Mouse (Mus musculus) right cerebral cortex, postnatal 14 days (tissue): ENCODE measurements at regions not wholly inside any gene's neighbourhood (a gene's known extent, or its start where the extent isn't known, plus 50 kb on each side); places are given as distances from the start of the nearest gene placed in this dataset.

Experiments
- DNase-seq: peaks from one replicate; pipeline ENCODE4 v3.0.0; 2022

DNA sequence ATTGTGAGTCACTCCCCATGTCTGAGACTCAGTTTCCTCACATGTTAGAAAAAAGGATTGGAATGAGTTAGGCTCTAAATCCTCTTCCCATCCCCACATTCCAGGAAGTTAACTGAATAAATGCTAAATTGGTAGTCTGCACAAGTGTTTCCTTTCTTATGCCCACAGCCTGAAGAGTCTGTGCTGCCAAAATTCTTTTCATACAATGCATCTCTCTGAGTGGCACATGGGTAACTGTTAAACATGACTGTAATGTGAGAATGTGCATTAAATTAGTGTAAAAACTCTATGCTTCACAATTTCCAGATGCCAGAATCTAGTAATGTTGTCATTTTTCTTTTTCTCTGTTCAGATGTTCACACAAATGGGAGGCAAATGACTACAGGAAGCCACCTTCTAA is 317.5 kb upstream of the A1bg start:
- DNase-seq, result no peak

DNA sequence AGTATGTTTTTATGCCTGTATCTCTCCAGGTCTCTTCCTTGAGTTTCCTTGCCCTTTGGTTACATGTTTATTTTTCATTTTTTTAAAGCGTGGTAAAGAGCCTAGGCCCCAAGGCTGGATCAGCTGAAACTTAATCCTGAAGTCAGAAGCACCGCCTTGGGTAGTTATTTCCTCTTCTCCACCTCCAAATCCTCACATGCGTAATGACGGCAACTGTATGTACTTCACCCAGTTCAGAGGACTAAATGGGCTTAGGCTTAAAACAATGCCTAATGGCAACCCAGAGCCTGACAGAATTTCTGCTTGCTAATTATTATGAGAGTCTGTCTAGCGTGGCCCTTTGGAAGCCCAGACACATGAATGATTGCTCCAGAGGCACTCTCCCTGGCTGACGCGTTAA is 316.6 kb upstream of the A1bg start:
- DNase-seq, result no peak

DNA sequence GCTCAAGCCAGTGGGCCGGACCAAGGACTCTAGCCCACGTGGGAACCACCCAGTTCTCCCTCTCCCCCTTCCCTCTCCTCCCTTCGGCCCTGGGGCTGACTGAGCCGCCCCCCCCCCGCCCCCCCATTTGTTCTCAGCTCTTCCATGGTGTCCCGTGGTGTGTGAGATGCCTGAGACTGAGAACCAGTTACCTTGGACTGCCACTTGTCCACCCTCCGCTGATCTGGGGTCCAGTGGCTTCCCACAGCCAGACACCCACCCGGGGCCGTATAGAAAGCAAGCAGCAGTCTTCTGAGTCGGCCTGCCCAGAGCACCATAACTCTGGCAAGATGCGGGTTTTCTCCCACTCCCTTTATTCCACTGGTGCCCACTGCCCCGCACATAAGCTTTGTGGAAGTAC is 316.2 kb upstream of the A1bg start:
- DNase-seq, result no peak

DNA sequence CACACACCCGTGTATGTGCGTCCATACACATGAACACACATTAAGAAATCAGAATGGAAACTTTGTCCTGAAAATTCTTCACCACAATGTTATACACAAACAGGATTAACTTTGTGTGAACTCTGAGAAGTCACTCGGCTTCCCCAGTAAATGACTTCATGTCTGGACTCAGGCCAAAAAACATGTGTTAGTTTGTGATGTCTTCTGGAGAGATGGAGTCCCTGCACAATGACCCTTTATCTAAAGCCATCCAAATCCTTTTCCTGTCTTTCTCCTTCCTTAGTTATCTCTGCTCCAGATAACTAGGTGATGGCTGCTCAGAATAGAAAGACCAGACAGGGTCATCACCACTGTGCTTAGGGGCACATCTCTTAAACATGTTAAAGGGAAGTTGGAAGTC is 306.8 kb upstream of the A1bg start:
- no peak for DNase-seq

DNA sequence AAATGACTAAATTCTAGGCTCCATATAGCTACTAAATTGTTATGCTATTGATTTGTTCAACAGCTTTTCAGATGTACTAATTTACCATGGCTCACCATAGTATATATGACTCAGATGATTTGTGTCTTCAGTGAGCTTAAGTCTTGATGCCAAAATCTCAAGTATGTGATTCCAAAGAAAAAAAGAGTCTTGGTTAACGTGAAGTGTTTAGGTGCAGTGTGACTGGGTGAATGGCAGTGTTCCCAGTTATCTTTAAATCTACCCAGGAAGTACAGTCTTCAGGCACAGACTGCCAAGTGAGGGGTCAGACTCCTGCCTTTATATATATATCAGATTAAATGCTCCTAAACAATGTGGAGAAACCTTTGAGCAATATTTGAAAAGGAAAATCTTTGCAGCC is 300.1 kb upstream of the A1bg start:
- DNase-seq, result no peak

DNA sequence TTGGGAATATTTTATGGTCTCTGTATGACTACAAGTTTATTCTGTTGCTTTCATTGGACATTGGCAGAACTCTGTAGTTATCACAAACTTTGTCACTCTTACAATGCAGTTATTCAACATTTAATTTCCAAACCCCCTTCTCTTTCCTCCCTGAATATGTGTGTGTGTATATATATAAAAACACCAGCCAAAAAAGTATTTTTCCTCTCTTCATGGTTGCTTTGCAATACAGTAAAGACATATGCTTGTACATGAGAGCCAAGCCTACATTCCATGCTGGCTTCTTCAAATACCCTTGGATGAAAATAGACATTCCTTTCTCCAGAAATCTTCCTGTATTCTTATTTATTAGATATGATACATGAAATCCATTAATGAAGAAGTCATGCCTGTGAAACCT is 287.3 kb upstream of the A1bg start:
- no peak for DNase-seq

DNA sequence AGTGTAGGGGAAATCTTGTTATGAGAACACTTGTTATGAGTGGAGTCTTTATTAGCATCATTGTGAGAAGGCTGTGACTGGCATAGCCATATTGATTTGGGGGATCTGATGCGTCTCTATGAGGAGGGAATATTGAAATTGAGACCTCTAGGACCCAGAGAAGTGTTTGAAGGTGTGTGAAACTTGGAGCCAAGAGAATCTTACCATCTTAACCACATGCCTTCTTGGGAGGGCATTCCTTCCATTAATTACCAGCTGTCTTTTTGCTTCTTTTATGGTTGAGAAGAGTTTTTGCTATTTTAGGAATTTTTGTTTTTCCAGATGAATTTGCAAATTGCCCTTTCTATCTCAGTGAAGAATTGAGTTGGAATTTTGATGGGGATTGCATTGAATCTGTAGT is 267.2 kb upstream of the A1bg start:
- no peak for DNase-seq

DNA sequence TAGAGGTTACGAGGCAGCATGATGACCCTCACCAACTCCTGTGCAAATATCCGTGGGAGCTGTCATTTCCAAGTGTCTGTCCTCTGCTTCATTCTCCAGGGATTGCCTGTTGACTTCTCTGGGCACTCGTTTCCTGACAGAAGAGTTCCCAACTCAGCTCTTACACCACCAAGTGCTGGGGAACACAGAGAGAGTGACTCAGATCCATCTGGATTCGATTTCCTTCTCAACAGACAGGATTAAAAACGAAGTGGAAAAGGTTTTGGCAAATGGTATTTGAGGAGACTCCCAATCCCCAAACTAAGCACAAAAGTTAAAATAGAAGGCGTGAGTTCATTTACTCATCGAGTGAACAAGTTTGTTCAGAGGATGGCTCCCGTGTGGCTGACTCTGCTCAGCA is 266.7 kb upstream of the A1bg start:
- DNase-seq, result no peak

DNA sequence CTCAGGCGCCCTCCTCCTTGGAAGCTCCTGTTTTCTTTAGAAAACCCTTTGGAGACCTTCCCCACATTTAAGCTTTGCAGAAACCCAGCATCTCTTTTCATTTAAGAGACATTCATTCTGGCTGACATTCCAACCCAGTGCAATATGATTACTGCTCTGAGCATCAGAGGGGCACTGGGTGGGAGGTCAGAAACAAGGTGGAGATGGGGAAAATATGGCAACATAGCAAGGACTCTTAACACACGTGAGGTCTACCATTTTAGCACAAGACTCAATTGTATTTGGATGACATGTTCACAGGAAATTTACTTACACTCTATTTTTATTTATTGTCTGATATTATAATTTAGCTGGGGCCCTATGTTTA is 261.8 kb upstream of the A1bg start:
- DNase-seq, result no peak

DNA sequence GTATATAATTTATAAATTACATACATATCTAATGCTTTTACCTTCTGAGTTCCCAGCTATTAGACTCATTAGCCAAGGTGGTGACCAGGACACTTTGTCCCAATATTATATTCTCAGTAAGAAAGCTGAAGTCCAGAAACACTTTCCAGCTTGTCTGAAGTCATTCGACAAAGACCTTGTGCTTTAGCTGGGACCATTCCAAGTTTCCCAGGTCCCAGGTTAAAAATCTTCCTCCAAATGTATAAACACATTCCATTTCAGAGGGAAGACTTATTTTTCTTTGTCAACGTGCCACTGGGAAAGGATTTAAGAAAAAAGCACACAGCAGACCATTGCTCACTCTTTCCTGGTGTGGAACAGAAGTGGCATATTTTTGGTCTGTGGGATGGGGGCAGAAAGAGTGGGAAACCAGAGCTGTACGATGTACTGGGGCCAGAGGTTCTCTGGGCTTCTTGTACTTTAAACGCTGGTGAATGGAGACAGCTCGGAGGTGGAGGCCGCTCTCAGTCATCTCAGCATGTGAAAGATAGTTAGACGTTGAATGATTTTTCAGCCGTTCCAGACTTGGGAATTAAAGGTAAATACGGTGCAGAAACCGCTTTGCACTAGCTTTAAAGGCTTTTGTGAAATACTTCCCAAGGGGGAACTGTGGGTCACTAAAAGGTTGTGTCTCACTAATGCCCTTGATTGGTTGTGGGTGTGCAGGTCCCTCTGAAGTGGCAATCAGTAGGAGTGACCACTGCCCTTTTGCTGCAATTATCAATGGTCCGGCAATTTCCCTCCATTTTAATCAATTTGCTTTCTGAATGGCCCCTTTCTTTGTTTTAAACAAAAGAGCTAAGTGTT is 261.2 kb upstream of the A1bg start:
- no peak for DNase-seq

DNA sequence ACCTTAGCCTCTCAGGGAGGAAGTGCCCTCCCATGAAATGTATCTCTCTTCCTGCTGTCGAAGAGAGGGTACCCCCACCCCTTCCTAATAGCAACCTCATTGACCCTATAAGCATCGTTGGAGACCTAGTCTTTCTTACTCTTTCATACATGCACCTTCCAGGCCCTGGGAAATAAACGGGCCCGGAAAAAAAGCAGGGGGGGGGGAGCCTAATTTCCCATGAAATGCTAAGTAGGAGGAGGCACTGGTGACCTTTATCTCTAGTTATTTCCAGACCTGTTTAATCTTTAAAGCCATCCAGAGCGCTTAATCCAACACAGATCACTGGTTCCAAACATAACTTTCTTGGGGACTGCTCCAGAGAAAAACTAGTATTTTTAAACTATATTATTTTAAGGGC is 260.5 kb upstream of the A1bg start:
- no peak for DNase-seq

DNA sequence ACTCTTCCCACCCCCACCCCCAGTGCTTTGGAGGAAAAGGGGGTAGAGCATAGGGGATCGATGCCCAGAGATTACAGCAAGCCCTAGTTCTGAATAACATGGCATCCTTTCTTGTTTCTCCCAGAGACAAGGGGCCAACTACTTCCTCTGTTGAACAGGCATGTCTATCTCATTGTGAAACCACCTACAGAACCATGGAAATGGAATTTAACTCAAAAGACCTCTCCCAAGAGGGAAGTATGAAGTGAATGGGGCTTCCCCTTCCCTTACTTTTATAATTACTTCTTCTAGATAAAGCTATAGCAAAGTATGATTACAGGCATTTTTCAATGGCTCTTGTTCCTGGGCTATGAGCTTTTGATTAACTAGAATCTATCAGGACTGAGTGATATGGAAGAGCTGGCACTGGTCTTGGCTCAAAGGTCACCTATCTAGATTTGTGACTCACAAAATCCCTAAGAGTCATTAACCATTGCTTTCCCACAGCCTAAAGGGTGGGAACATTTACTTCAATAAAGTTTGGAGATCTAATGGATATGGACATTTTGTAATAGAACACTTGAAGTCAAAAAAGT is 246.1 kb upstream of the A1bg start:
- DNase-seq, result no peak

DNA sequence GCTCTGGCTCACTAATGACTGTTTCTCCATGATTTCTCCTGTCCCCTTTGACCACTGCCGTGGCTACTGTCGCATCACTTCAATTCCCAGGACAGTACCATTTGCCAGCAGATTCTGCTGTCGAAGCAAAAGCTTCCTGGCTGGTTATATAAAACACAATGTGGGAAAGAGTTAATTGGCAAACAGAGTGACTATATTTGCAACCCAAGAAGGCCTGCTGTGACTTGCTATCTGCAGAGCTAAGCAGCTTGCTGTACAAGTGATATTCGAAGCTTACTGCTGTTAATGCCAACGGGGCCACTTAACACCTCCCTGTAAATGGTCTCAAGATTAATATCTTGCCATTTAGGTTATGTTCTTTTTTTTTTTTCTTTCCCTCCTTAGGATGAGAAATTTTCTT is 242.2 kb upstream of the A1bg start:
- DNase-seq, result no peak

DNA sequence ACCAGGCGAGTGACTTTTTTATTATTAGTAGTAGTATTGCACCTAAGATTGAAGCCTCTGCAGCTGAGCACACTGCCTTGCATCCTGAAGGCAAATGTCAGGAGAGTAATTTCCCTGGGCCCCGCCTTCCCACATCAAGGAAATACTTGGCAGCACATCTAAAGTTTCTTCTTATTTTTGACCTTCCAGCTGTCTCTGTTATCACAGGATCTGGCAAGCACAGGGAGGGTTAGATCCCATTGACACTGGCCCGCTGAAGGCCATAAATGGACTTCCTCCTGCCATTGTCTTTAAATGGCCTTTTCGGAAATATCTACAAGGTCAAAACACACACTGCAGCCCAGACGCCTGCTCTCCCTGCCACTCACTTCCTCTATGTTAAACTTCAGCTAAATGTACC is 238.6 kb upstream of the A1bg start:
- no peak for DNase-seq

DNA sequence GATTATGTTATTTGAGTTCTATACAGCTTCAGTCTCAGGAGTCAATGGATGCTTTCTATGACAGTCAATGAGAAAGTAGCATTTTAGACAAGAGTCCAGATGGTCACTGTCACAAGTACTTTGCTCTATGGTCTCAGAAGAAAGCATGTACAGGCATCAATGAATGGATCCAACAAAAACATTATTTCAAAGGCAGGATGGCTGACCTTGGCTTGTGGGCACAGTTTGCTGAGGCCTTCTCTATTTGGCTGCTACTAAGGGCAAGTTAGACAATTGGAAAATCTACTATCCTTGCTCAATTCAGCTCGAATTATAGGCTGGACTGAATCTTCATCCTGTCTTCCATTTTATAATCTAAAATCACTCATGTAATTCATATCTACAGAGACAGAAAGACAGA is 237.9 kb upstream of the A1bg start:
- no peak for DNase-seq

DNA sequence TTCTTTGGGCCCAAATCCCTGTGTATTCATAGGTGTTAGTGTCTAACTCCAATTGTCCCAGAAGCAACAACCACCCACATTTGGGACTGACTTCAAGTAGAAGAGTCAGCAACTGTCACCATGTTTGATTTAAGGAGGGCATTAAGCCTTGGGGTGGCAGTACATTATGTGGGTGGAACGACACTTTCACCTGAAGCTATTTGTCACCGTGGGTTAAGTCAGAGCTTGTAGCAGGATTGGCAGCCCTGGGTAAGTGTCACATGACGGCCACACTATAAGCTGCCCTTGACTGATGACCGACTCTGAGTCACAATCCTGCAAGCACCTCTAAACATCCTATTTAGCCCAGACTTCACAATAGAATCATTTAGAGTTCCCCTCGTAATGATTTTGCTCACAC is 236.7 kb upstream of the A1bg start:
- DNase-seq, result no peak

DNA sequence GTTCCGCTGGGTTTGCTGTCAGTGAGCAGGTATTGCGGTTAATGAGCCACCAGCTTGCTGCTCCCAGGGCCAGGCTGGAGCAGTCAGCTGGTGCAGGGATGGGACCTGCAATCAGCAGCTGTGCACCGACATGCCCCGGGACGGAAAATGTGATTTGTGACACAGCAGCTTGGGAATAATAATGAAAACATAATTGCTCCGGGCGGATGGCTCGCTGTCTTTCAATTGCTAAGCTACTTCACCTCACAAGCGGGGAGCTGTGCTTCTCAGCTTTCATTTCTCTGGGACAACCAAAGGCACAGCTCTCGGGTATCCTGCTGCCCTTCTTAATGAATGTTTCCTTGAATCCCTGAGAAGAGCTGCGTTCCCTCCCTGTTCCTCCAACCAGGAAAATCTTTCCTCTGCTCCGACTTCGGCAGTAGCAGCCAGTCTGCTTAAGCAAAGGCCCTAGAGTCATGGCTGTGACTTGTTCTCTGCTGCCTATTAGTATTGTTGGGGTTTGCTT is 235.3 kb upstream of the A1bg start:
- DNase-seq, result peak; percentile 14

DNA sequence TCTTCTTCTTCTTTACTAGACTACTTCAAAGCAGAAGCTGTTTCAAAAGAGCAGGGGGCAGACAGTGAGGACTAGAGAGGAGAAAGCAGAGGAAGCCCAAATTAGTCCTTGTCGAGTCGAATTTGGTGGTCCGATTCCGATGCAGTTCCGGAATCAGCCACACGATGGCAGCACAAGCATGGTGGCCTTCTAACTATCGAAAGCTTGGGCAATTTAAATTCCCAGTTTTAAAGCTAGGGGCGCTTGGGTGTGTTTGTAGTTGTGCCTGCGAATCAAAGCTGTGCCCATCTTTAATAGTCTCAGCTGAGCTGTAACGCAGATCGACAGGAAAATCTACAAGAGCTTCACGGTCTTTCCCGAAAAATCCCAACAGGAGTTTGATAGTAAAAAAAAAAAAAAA is 234.7 kb upstream of the A1bg start:
- DNase-seq, result peak; percentile 94

DNA sequence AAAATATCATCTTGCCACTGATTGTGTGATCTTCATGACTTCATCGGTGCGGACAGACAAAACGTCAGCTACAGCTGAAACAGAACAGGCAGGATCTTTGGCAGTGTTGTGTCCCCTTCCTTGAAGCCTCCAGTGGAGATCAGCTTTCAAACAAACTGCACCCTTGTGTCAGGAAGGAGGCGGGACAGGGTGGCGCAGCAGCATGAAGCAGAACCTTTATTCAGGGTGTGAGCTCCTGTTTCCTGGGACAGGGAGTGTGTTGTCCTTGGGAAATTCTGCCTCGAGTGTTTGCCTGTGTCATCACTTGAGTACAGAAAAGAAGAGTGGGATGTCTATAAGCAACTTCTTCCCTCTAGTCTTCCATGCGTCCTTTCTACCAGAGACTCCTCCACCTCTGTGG is 232.7 kb upstream of the A1bg start:
- no peak for DNase-seq

DNA sequence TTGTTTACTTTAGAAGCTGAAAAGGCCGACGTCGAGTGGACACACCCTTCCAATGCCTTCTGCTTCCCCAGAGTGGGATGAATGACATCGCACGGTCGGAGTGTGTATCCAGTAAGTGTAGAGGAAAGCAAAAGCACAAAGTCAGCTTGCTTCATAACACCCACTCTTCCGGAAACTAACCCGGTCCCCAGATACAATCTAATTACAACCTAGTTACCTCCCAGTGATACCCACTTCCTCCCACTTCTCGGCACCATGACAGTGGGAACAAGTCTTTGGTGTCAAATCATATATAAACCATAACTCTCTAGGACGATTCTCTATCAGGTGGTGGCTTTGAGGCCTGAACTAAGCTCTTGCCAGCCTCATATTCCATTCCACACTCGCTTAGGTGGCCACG is 231.4 kb upstream of the A1bg start:
- no peak for DNase-seq

DNA sequence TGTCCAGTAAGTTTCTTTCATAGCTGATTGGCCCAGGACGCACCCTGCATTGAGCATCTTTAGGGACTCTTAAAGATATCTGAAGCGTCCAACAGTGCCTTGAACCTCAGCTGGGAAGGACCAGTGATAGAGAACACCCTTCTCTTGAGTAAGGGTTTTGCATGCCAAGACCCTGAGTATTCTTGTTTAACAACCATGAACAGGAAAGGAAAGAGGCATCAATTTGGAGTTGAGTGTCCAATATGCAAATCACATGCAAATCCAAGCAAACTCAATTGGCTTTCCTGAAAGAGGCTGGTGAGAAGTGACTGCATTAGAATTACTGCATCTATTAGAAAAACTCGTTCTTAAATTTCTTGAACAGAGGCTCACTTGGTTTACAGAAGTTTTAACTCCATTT is 220.0 kb upstream of the A1bg start:
- no peak for DNase-seq

DNA sequence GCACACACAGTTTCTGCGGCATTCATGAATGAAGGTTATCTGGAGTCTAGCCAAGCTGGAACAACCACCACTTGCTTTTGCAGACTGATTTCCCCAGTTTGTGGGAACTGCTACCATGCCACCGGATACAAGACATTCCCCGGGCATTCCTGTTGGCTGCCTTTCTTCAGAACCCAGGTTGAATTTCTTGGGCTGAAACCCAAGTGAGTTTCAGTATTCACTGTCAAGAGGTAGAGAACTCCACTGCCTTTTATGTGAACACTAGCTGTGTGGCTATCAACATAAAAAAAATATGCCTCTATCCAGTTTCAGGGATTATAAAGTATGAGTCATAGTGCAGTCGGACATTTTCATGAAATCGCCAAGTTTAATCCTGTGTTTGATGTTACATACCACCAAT is 216.3 kb upstream of the A1bg start:
- no peak for DNase-seq

DNA sequence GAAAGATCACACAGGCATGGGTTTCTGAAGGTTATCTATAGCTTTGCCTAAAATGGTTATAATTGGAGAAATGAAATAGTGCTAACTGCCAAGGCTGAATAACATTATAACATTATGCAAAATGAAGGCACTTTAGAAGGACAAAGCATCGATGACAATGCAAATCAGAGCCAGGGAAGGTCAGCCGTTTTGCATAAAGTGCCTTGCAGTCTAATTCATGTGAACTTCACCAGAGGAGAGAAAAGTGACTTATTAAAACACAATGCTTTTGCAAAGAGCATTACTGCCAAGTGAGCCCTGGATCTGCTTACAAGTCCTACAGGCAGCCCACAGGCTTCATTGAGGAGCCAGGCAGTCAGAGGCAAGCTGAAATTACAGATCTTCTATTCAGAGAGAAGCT is 214.0 kb upstream of the A1bg start:
- no peak for DNase-seq

DNA sequence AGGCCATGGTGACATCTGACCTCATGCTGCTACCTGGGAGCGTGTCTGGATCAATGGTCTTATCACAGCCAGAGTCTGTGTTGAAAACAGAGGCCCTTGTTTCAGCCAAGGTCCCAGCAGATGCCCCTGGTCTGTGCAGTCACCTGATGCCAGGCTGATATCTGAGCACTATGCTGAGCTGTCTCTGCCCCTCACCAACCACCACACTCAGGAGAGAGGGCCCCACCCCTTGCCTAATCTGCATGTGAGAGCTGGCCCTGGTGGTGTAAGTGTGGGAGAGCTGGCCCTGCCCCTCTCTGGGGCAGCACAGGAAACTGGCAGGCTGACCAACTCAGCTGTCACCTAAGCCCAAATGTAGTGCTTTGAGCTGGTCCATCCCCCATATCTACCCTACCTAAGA is 210.5 kb upstream of the A1bg start:
- DNase-seq, result no peak

DNA sequence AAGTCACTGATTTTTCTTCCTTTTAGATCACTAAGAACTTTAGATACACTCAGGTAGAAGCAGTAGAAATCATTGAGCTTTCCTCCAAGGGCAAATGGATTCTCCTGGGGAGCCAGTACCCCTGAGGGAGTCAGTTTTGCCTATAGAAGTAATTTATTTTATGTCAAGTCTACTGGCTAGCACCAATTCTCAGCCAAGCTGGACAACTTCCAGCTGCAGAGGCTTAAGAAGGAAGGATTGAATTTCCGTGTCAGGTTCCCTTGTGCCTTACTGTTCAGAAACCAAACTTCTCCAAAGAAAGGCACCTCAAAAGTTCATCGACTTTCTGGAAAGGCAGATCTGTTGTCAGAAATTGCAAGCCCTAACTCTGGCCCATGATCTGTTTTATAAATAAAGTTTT is 205.2 kb upstream of the A1bg start:
- no peak for DNase-seq
